Mouse (Mus musculus): ENCODE measurements around the gene Col23a1. TPM values are rescaled to one million over a fixed set of nuclear protein-coding genes. Genes with fewer than 3 reads are reported as not detected.
A peak's percentile ranks its signal among the peaks of the same experiment; 100 is the strongest.
"Not testable (repeated sequence)": the region's sequence is repeated elsewhere in the genome, so short reads cannot be mapped to it uniquely, and the experiment has no call there.

Gene Col23a1
- polyA plus RNA-seq, 1 experiment from 2014 or later = 31.1 TPM

DNA sequence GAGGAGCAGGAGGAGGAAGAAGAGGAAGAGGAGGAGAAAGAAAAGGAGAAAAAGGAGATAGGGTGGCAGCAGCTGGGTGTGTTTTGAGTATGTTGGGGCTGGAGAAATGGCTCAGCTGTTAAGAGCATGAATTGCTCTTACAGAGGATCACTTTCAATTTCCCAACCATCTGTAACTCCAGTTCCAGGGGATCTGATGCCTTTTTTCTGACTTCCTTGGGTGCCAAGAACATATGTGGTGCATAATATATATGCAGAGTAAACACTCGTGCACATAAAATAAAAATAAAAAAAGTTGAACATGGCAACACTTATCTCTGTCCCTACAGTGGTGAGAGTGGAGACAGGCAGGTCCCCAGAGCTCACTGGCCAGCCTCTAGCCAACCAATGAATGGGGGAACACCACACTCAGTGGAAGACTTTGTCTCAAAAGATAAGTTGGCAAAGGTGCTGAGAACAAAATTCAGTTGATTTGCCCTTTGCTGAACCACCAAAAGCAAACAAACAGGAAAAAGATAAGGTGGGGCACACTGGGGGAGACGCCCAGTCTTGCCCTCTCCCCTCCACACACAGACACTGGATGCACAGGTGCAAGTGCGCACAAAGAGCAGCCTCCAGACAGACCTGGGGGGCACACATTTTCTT lies 319.7 kb downstream of the Col23a1 start:
- Histone ChIP-seq H3K9ac (ENCODE audit: low read length) (no peak overlapping the region), H3K36me3 (ENCODE audit: control insufficient read depth, insufficient read depth, low read length) (peaks cover 10% of the 10 kb centered on the region), H3K4me2 (ENCODE audit: low read length) (no peak overlapping the region), H3K9me3 (ENCODE audit: control insufficient read depth, low read length) (no peaks in the 10 kb centered on the region), H3K4me3 (ENCODE audit: low read depth, low read length) (no peak overlapping the region), H3K27ac (ENCODE audit: low read depth) (no peak overlapping the region), H3K27me3 (replicated peaks; ENCODE audit: control insufficient read depth, insufficient read depth, low read length) (no peaks in the 10 kb centered on the region), H3K4me1 (replicated peaks; ENCODE audit: control insufficient read depth, insufficient read depth, low read length) (peaks cover 13% of the 10 kb centered on the region)
- no peak for DNase-seq (ENCODE audit: low spot score)
- 76% methylated on average over 3 of the region's 3 CpGs for WGBS
- ATAC-seq (replicated peaks; ENCODE audit: low FRiP score, low TSS enrichment, low read depth) = no peak

DNA sequence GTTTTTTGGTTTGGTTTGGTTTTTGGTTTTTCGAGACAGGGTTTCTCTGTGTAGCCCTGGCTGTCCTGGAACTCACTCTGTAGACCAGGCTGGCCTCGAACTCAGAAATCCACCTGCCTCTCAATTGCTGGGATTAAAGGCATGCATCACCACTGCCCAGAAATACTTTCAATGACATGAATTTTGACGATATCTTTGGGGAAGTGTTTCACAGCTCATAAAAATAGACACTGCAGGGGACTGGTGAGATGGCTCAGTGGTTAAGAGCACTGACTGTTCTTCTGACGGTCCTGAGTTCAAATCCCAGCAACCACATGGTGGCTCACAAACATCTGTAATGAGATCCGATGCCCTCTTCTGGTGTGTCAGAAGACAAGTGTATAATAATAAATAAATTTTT lies 320.2 kb downstream of the Col23a1 start:
- WGBS = 84% methylated on average over 5 of the region's 5 CpGs
- not testable (repeated sequence) for ATAC-seq (replicated peaks; ENCODE audit: low FRiP score, low TSS enrichment, low read depth); H3K36me3 ChIP-seq (ENCODE audit: control insufficient read depth, insufficient read depth, low read length); H3K9ac ChIP-seq (ENCODE audit: low read length); H3K4me3 ChIP-seq (ENCODE audit: low read depth, low read length); H3K27me3 ChIP-seq (replicated peaks; ENCODE audit: control insufficient read depth, insufficient read depth, low read length); H3K9me3 ChIP-seq (ENCODE audit: control insufficient read depth, low read length); DNase-seq (ENCODE audit: low spot score); H3K4me2 ChIP-seq (ENCODE audit: low read length); H3K27ac ChIP-seq (ENCODE audit: low read depth)
- H3K4me1 ChIP-seq (replicated peaks; ENCODE audit: control insufficient read depth, insufficient read depth, low read length) = peaks cover 10% of the 10 kb centered on the region

DNA sequence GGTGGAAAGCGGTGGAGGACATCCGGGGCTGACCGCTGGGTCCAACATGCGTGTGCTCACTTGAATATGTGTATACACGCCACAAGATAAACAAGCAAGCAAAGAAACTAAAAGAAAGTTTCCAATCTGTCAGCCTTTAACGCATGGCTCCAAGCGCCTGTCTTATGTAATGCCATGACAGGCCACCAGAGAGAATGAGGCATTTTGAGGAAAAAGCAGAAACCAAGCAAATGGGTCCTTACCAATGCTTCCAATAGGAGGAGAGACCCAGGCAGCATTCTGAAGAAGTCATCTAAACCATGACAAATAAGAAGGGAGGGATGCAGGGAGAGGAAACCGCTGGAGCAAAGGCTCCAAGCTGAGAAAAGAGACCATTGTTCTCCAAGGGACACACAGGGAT lies 324.5 kb downstream of the Col23a1 start:
- Histone ChIP-seq H3K27ac (ENCODE audit: low read depth) (no peak overlapping the region), H3K4me2 (ENCODE audit: low read length) (no peak overlapping the region), H3K9ac (ENCODE audit: low read length) (no peak overlapping the region), H3K36me3 (ENCODE audit: control insufficient read depth, insufficient read depth, low read length) (no peaks in the 10 kb centered on the region), H3K4me3 (ENCODE audit: low read depth, low read length) (no peak overlapping the region), H3K9me3 (ENCODE audit: control insufficient read depth, low read length) (no peaks in the 10 kb centered on the region), H3K4me1 (replicated peaks; ENCODE audit: control insufficient read depth, insufficient read depth, low read length) (peaks cover 9% of the 10 kb centered on the region; the same call in 1 of the 2 replicates), H3K27me3 (replicated peaks; ENCODE audit: control insufficient read depth, insufficient read depth, low read length) (no peaks in the 10 kb centered on the region)
- no peak for DNase-seq (ENCODE audit: low spot score)
- no peak for ATAC-seq (replicated peaks; ENCODE audit: low FRiP score, low TSS enrichment, low read depth)
- 70% methylated on average over 8 of the region's 8 CpGs for WGBS

DNA sequence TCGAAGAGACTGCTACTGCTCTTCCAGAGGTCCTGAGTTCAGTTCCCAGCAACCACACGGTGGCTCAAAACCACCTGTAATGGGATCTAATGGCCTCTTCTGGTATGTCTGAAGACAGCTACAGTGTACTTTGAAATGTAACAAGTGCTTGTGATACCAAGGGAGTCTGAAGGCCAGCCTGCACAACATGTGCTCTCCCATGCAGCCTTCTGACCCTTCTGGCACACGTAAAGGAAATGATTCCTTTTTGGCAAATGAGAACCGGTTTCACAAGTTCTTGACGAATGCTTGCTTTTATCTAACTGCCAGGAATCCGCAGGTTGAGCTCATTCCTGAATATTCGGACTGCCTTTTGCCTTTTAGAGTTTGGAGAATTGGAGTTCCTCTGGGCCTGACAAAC lies 325.4 kb downstream of the Col23a1 start:
- H3K27me3 ChIP-seq (replicated peaks; ENCODE audit: control insufficient read depth, insufficient read depth, low read length) = no peaks in the 10 kb centered on the region

DNA sequence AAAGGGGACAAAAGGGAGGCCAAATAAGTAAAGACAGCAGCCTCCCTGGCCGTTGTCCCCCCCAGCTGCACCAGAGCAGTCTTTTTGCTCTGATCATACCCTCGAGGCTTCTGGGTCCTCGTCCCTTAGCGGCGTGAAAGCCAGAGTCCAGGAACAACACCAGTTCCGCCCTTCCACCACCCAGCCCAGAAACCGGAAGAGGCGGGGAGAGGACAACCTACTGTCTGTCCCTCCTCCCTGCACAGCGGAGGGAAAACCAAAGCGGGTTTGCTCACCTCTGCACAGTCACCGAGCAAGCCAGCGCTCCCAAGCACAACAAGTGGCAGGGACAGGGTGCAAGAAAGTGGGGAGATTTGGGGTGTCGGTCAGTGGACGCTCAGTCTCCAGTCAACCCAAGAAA lies 325.9 kb downstream of the Col23a1 start:
- Histone ChIP-seq H3K4me3 (ENCODE audit: low read depth, low read length) (peak overlapping the region; percentile 36), H3K9ac (ENCODE audit: low read length) (peak overlapping the region; percentile 58), H3K27ac (ENCODE audit: low read depth) (peak overlapping the region; percentile 89), H3K36me3 (ENCODE audit: control insufficient read depth, insufficient read depth, low read length) (no peaks in the 10 kb centered on the region), H3K4me2 (ENCODE audit: low read length) (peak overlapping the region; percentile 76), H3K9me3 (ENCODE audit: control insufficient read depth, low read length) (no peaks in the 10 kb centered on the region), H3K4me1 (replicated peaks; ENCODE audit: control insufficient read depth, insufficient read depth, low read length) (peaks cover 15% of the 10 kb centered on the region; the same call in 1 of the 2 replicates), H3K27me3 (replicated peaks; ENCODE audit: control insufficient read depth, insufficient read depth, low read length) (no peaks in the 10 kb centered on the region)
- 4% methylated on average over 14 of the region's 14 CpGs for WGBS
- DNase-seq (ENCODE audit: low spot score) = peak; percentile 83
- ATAC-seq (replicated peaks; ENCODE audit: low FRiP score, low TSS enrichment, low read depth) = peak; percentile 55

More for the DNA sequence above, 325.4 kb downstream of the Col23a1 start:
- no peak for ATAC-seq (replicated peaks; ENCODE audit: low FRiP score, low TSS enrichment, low read depth)
- Histone ChIP-seq H3K4me3 (ENCODE audit: low read depth, low read length) (peak overlapping the region; percentile 36), H3K27ac (ENCODE audit: low read depth) (peak overlapping the region; percentile 89), H3K36me3 (ENCODE audit: control insufficient read depth, insufficient read depth, low read length) (no peaks in the 10 kb centered on the region), H3K9me3 (ENCODE audit: control insufficient read depth, low read length) (no peaks in the 10 kb centered on the region), H3K4me2 (ENCODE audit: low read length) (peak overlapping the region; percentile 76), H3K9ac (ENCODE audit: low read length) (peak overlapping the region; percentile 58), H3K4me1 (replicated peaks; ENCODE audit: control insufficient read depth, insufficient read depth, low read length) (peaks cover 10% of the 10 kb centered on the region; the same call in 1 of the 2 replicates)
- no peak for DNase-seq (ENCODE audit: low spot score)
- WGBS = 31% methylated on average over 7 of the region's 7 CpGs

DNA sequence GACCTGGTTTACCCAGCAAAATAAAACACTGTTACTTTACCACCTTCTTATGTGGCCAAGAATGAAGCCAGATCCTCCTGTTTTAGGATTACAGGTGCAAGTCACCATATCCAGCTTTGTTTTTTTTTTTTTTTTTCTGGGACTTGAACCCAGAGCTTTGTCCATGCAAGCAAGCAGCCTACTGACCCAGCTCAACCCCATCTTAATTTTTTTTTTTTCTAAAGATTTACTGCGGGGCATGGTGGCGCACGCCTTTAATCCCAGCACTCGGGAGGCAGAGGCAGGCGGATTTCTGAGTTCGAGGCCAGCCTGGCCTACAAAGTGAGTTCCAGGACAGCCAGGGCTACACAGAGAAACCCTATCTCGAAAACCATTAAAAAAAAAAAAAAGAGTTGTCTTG lies 326.4 kb downstream of the Col23a1 start:
- not testable (repeated sequence) for DNase-seq (ENCODE audit: low spot score); ATAC-seq (replicated peaks; ENCODE audit: low FRiP score, low TSS enrichment, low read depth); H3K9me3 ChIP-seq (ENCODE audit: control insufficient read depth, low read length); H3K27me3 ChIP-seq (replicated peaks; ENCODE audit: control insufficient read depth, insufficient read depth, low read length); H3K36me3 ChIP-seq (ENCODE audit: control insufficient read depth, insufficient read depth, low read length)
- Histone ChIP-seq H3K27ac (ENCODE audit: low read depth) (peak overlapping the region; percentile 89; the same call in 1 of the 2 replicates), H3K4me2 (ENCODE audit: low read length) (peak overlapping the region; percentile 76), H3K4me3 (ENCODE audit: low read depth, low read length) (peak overlapping the region; percentile 36), H3K9ac (ENCODE audit: low read length) (peak overlapping the region; percentile 58; the same call in 1 of the 2 replicates), H3K4me1 (replicated peaks; ENCODE audit: control insufficient read depth, insufficient read depth, low read length) (peaks cover 18% of the 10 kb centered on the region; the same call in 1 of the 2 replicates)
- WGBS = 91% methylated on average over 7 of the region's 7 CpGs

DNA sequence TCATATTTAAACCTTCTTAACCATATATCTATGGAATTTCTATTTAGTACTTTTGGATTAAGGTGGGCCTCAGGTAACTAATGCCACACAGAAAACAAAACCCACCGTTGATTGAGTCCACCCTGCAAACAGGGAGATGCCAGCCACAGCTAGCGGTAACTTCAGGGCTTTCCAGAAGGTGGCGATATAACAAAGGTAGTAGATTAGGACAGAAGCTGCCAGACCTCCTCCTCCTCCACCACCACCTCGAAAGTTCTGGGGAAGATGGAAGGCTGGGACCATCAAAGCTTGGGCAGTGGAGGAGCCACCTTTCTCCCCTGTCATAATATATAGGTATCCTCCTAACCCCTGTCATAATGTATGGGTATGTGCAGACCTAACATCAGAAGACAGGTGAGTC lies 328.0 kb downstream of the Col23a1 start:
- peak; percentile 83 for DNase-seq (ENCODE audit: low spot score)
- no peak overlapping the region for H3K4me2 ChIP-seq (ENCODE audit: low read length)
- no peak overlapping the region for H3K9ac ChIP-seq (ENCODE audit: low read length)
- no peak for ATAC-seq (replicated peaks; ENCODE audit: low FRiP score, low TSS enrichment, low read depth)
- WGBS = 6% methylated on average over 4 of the region's 4 CpGs
- peaks cover 12% of the 10 kb centered on the region for H3K36me3 ChIP-seq (ENCODE audit: control insufficient read depth, insufficient read depth, low read length)
- no peak overlapping the region for H3K27ac ChIP-seq (ENCODE audit: low read depth)
- peaks cover 18% of the 10 kb centered on the region; the same call in 1 of the 2 replicates for H3K4me1 ChIP-seq (replicated peaks; ENCODE audit: control insufficient read depth, insufficient read depth, low read length)
- H3K4me3 ChIP-seq (ENCODE audit: low read depth, low read length) = no peak overlapping the region
- H3K27me3 ChIP-seq (replicated peaks; ENCODE audit: control insufficient read depth, insufficient read depth, low read length) = no peaks in the 10 kb centered on the region
- H3K9me3 ChIP-seq (ENCODE audit: control insufficient read depth, low read length) = no peaks in the 10 kb centered on the region

DNA sequence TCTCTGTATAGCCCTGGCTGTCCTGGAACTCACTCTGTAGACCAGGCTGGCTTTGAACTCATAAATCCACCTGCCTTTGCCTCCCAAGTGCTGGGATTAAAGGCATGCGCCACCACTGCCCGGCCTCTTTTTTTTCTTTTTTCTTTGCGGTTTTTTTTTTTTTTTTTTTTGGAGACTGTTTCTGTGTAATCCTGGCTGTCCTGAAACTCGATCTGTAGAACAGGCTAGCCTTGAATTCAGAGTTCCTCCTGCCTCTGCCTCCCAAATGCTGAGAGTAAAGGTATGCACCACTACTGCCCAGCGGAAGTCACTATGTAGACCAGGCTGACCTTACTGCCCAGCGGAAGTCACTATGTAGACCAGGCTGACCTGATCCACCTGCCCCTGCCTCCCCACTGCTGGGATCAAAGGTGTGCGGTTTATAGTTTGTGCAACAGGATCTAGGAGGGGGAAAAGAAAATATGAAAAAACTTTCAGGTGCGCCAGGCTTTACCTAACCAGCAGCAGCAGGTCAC lies 329.2 kb downstream of the Col23a1 start:
- Histone ChIP-seq H3K27me3 (replicated peaks; ENCODE audit: control insufficient read depth, insufficient read depth, low read length) (no peaks in the 10 kb centered on the region), H3K9ac (ENCODE audit: low read length) (no peak overlapping the region), H3K4me2 (ENCODE audit: low read length) (peak overlapping the region; percentile 85), H3K4me1 (replicated peaks; ENCODE audit: control insufficient read depth, insufficient read depth, low read length) (peaks cover 18% of the 10 kb centered on the region; the same call in 1 of the 2 replicates), H3K36me3 (ENCODE audit: control insufficient read depth, insufficient read depth, low read length) (peaks cover 25% of the 10 kb centered on the region), H3K27ac (ENCODE audit: low read depth) (no peak overlapping the region), H3K9me3 (ENCODE audit: control insufficient read depth, low read length) (no peaks in the 10 kb centered on the region), H3K4me3 (ENCODE audit: low read depth, low read length) (peak overlapping the region; percentile 95)
- ATAC-seq (replicated peaks; ENCODE audit: low FRiP score, low TSS enrichment, low read depth) = peak; percentile 33
- WGBS = 55% methylated on average over 8 of the region's 8 CpGs
- DNase-seq (ENCODE audit: low spot score) = no peak
